Mouse (Mus musculus): Measurements from ENCODE around the gene Dop1b.

DNA sequence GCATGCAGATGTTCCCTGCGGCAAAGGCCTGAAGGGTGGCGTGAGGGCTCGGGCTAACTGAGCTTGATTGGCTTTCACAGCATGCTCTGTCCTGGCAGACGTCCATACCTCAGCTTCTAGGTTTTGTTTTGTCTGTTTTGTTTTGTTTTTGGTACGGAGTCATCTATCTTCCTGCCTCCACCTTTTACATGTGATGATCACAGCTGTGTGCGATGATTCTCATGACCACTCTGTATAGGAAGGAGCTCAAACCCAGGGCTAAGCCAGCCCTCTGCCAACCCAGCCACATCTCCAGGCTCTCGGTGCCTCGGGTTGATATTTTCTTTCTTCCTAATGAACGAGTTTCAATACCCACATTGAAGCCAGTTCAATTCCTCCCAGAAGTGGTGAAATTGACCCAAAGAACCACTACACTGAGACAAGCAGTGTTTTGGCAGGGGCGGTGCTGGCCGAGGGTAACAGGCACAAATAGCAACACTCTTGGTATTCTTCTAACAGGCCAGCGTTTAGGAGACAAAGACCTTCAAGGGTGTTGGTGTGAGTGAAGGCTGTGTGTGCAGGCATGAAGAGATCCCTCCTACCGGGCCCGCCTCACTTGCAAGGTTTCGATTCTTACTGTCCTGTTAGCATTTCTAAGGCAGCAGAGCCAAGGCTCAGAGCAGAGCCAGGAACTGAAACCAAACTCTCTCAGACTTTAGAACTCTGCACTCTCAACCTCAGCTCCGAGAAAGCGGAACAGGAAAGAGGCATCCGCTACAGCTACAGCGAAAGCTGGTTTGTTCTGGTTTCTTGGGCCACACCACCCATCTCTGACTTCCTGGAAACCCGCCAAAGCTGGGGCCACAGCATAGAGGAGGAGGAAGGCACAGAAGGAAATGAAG, 104.4 kb downstream of the Dop1b start:
- no peak for TF ChIP-seq CTCF (IDR thresholded peaks at IDR 0.05; ENCODE audit: extremely low read depth, insufficient read depth, insufficient read length, insufficient replicate concordance)
- peak; percentile 68 for TF ChIP-seq POLR2A (IDR thresholded peaks at IDR 0.05; ENCODE audit: low read depth, low read length)

Data from spleen, adult 2 months (tissue).